Mouse (Mus musculus) stomach, embryonic 16.5 days (tissue): ENCODE measurements at regions not wholly inside any gene's neighbourhood (a gene's known extent, or its start where the extent isn't known, plus 50 kb on each side); places are given as distances from the start of the nearest gene placed in this dataset.

Experiments
- ATAC-seq: fragments of 200-750 bp; cut with Nextera tagmentation; 2 replicates; pipeline ENCODE4 v1.8.0; 2017; ENCODE audit warnings: moderate number of reproducible peaks, moderate TSS enrichment; ENCODE audit not compliant: insufficient read depth, low FRiP score
- H3K27ac ChIP-seq: fragments of 300-500 bp; sonication (generic); 2 replicates; pipeline ENCODE4 v1.5.1; 2014; ENCODE audit warnings: low read length
- H3K27me3 ChIP-seq: fragments of 300-500 bp; sonication (generic); 2 replicates; pipeline ENCODE4 v1.6.1; 2014; ENCODE audit warnings: low read length, control low read depth, mixed read lengths; ENCODE audit not compliant: control insufficient read depth, insufficient read depth
- H3K36me3 ChIP-seq: fragments of 300-500 bp; sonication (generic); 2 replicates; pipeline ENCODE4 v1.6.1; 2014; ENCODE audit warnings: low read length; ENCODE audit not compliant: control insufficient read depth, insufficient read depth
- H3K4me1 ChIP-seq: fragments of 300-500 bp; sonication (generic); 2 replicates; pipeline ENCODE4 v1.6.1; 2014; ENCODE audit warnings: low read length, control low read depth, mixed read lengths; ENCODE audit not compliant: control insufficient read depth, insufficient read depth
- H3K4me2 ChIP-seq: fragments of 300-500 bp; sonication (generic); 2 replicates; pipeline ENCODE4 v1.6.1; 2014; ENCODE audit warnings: low read depth, low read length, mixed read lengths
- H3K4me3 ChIP-seq: fragments of 300-500 bp; sonication (generic); replicated peaks from 2 replicates; pipeline ENCODE4 v1.5.1; 2014; ENCODE audit warnings: mild to moderate bottlenecking, low read length
- H3K9ac ChIP-seq: fragments of 300-500 bp; sonication (generic); 2 replicates; pipeline ENCODE4 v1.6.1; 2014; ENCODE audit warnings: low read length
- H3K9me3 ChIP-seq: fragments of 300-500 bp; sonication (generic); replicated peaks from 2 replicates; pipeline ENCODE4 v1.6.1; 2016; ENCODE audit warnings: low read length, control low read depth; ENCODE audit not compliant: control insufficient read depth
- WGBS: fragments of 180-500 bp; shearing (Covaris S2); extraction: QIAGEN DNeasy Blood & Tissue Kit; methylation state at CpG from one replicate; pipeline ENCODE4 v1.1.7; 2014; 5-methylcytosine and 5-hydroxymethylcytosine counted together

DNA sequence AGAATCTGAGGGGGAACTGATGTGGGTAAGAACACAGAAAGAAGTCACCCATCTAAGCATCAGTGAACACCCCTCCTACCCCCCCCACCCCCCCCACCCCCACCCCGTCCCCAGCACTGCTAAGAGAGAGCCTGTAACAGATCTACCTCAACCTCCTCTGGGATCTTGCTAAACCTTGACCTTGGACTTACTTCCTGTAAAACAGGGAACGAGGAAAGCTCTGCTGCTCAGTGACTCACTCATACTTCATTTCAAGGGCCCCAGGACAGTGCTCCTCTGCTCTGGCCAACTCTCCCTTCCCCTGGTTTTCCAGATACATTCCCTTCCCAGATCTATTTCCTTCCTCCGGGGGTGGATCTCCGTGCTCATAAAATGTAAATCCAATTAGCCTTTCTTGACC, 510.4 kb upstream of the Mpdz start:
- 41% methylated on average over 4 of the region's 4 CpGs for WGBS
- Histone ChIP-seq H3K4me3 (no peak overlapping the region), H3K27ac (no peak overlapping the region), H3K9ac (no peak overlapping the region), H3K4me2 (no peak overlapping the region), H3K36me3 (no peaks in the 10 kb centered on the region), H3K9me3 (no peaks in the 10 kb centered on the region), H3K4me1 (peaks cover 3% of the 10 kb centered on the region; the same call in 1 of the 2 replicates), H3K27me3 (no peaks in the 10 kb centered on the region)
- ATAC-seq = no peak

GRCm38 (mm10) chr4:81937384-81937783, 494.8 kb upstream of the Mpdz start:
- WGBS = 73% methylated on average over 5 of the region's 5 CpGs
- Histone ChIP-seq H3K36me3 (no peaks in the 10 kb centered on the region), H3K9me3 (no peaks in the 10 kb centered on the region), H3K9ac (no peak overlapping the region), H3K4me3 (no peak overlapping the region), H3K27me3 (no peaks in the 10 kb centered on the region), H3K27ac (no peak overlapping the region), H3K4me2 (no peak overlapping the region), H3K4me1 (no peaks in the 10 kb centered on the region)
- ATAC-seq = no peak

DNA sequence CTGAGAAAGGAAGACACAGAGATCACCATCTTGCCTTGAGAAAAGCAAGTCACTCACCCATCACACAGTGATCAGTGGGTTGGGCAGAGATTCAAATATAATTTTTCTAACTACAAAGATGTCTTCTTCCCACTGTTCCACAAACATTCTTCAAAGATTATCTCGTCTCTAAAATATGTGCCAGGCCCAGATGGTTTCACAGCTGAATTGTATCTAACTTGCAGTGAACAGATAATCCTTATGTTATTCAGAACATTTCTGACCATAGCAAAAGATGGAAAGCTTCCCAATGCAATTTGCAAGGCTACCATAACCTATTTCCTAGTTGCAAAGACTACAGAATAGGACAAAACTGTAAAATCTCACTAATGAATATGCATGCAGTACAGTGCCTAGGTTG, 488.3 kb upstream of the Mpdz start:
- 52% methylated on average over 1 of the region's 1 CpGs for WGBS
- Histone ChIP-seq H3K27me3 (no peaks in the 10 kb centered on the region), H3K36me3 (no peaks in the 10 kb centered on the region), H3K4me2 (no peak overlapping the region), H3K9me3 (no peaks in the 10 kb centered on the region), H3K27ac (no peak overlapping the region), H3K4me1 (0 out of 2 replicates have a peak, but pooled peaks cover 10% of the 10 kb centered on the region), H3K9ac (no peak overlapping the region), H3K4me3 (no peak overlapping the region)
- no peak for ATAC-seq

- Histone ChIP-seq H3K36me3 (no peaks in the 10 kb centered on the region), H3K9me3 (no peaks in the 10 kb centered on the region), H3K27ac (peak overlapping the region; percentile 15; the same call in 1 of the 2 replicates), H3K4me2 (no peak overlapping the region), H3K4me3 (no peak overlapping the region), H3K27me3 (no peaks in the 10 kb centered on the region), H3K4me1 (0 out of 2 replicates have a peak, but pooled peaks cover 12% of the 10 kb centered on the region), H3K9ac (no peak overlapping the region)
- 24% methylated on average over 9 of the region's 9 CpGs for WGBS
- ATAC-seq = peak; percentile 56; the same call in 1 of the 2 replicates
Observed at GRCm38 (mm10) chr4:81928581-81929244, 486.1 kb upstream of the Mpdz start.

GRCm38 (mm10) chr4:81927176-81927714, 484.6 kb upstream of the Mpdz start:
- H3K4me3 ChIP-seq = no peak overlapping the region

GRCm38 (mm10) chr4:81926662-81927141, 484.1 kb upstream of the Mpdz start:
- ATAC-seq = peak; percentile 69
- Histone ChIP-seq H3K4me3 (no peak overlapping the region), H3K4me2 (no peak overlapping the region), H3K36me3 (no peaks in the 10 kb centered on the region), H3K27me3 (no peaks in the 10 kb centered on the region), H3K9ac (no peak overlapping the region), H3K9me3 (no peaks in the 10 kb centered on the region), H3K27ac (0 out of 2 replicates have a peak overlapping the region, but pooled peaks have one; percentile 2), H3K4me1 (0 out of 2 replicates have a peak, but pooled peaks cover 12% of the 10 kb centered on the region)
- WGBS = 43% methylated on average over 6 of the region's 6 CpGs

More at GRCm38 (mm10) chr4:81927176-81927714, 484.6 kb upstream of the Mpdz start:
- no peak overlapping the region for H3K4me2 ChIP-seq
- H3K4me1 ChIP-seq = 0 out of 2 replicates have a peak, but pooled peaks cover 12% of the 10 kb centered on the region
- no peaks in the 10 kb centered on the region for H3K27me3 ChIP-seq
- no peaks in the 10 kb centered on the region for H3K36me3 ChIP-seq
- 71% methylated on average over 2 of the region's 2 CpGs for WGBS
- H3K27ac ChIP-seq = peak overlapping the region; percentile 67; the same call in 1 of the 2 replicates
- no peak for ATAC-seq
- H3K9ac ChIP-seq = no peak overlapping the region
- no peaks in the 10 kb centered on the region for H3K9me3 ChIP-seq

DNA sequence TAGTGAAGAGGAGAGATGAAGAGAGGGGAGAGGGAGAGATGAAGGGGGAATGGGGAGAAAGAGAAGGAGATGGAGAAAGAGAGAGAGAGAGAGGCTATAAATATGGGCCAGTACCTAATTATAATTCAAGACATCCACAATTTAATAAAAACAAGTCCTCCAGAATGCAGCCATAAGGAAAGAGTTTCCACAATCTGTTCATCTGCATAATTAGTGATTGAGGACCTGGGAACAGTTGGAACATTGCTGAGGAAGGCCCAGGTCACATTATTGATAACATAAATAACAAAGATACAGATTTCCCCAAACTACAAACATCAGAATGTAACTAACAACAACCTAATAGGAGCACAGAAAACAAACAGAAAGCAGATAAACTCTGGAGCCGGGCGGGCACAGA, 483.0 kb upstream of the Mpdz start:
- H3K4me2 ChIP-seq = no peak overlapping the region
- H3K27me3 ChIP-seq = no peaks in the 10 kb centered on the region
- H3K9me3 ChIP-seq = no peaks in the 10 kb centered on the region
- H3K36me3 ChIP-seq = no peaks in the 10 kb centered on the region
- H3K4me1 ChIP-seq = 0 out of 2 replicates have a peak, but pooled peaks cover 12% of the 10 kb centered on the region
- no peak overlapping the region for H3K27ac ChIP-seq
- no peak overlapping the region for H3K4me3 ChIP-seq
- no peak for ATAC-seq
- H3K9ac ChIP-seq = no peak overlapping the region
- WGBS = 54% methylated on average over 2 of the region's 2 CpGs

GRCm38 (mm10) chr4:81924120-81924519, 481.5 kb upstream of the Mpdz start:
- Histone ChIP-seq H3K4me1 (0 out of 2 replicates have a peak, but pooled peaks cover 12% of the 10 kb centered on the region), H3K36me3 (no peaks in the 10 kb centered on the region), H3K27ac (no peak overlapping the region), H3K4me3 (no peak overlapping the region), H3K4me2 (no peak overlapping the region), H3K27me3 (no peaks in the 10 kb centered on the region), H3K9ac (no peak overlapping the region), H3K9me3 (no peaks in the 10 kb centered on the region)
- WGBS = 83% methylated on average over 1 of the region's 1 CpGs
- ATAC-seq = no peak

- no peaks in the 10 kb centered on the region for H3K36me3 ChIP-seq
- H3K4me2 ChIP-seq = no peak overlapping the region
- no peak overlapping the region for H3K27ac ChIP-seq
- no peaks in the 10 kb centered on the region for H3K9me3 ChIP-seq
- 63% methylated on average over 3 of the region's 3 CpGs for whole genome bisulfite sequencing
- H3K4me3 ChIP-seq = no peak overlapping the region
- H3K27me3 ChIP-seq = no peaks in the 10 kb centered on the region
- H3K9ac ChIP-seq = no peak overlapping the region
- H3K4me1 ChIP-seq = 0 out of 2 replicates have a peak, but pooled peaks cover 6% of the 10 kb centered on the region
- ATAC-seq = no peak
Observed at GRCm38 (mm10) chr4:81922876-81923275, 480.3 kb upstream of the Mpdz start.
